Mouse (Mus musculus) kidney, adult 2 months (tissue): ENCODE measurements around the gene Strap.

Experiments
- CTCF ChIP-seq: fragments of 200-500 bp; conservative IDR thresholded peaks from 2 replicates; pipeline ENCODE4 v1.5.1; 2011; ENCODE audit warnings: low read depth, mild to moderate bottlenecking, control low read depth, low read length, moderate library complexity, mixed read lengths; ENCODE audit not compliant: insufficient read depth, insufficient read length
- POLR2A ChIP-seq: fragments of 200-500 bp; IDR thresholded peaks from one replicate; pipeline ENCODE4 v1.6.1; 2011; ENCODE audit warnings: low read depth, low read length, control low read depth

DNA sequence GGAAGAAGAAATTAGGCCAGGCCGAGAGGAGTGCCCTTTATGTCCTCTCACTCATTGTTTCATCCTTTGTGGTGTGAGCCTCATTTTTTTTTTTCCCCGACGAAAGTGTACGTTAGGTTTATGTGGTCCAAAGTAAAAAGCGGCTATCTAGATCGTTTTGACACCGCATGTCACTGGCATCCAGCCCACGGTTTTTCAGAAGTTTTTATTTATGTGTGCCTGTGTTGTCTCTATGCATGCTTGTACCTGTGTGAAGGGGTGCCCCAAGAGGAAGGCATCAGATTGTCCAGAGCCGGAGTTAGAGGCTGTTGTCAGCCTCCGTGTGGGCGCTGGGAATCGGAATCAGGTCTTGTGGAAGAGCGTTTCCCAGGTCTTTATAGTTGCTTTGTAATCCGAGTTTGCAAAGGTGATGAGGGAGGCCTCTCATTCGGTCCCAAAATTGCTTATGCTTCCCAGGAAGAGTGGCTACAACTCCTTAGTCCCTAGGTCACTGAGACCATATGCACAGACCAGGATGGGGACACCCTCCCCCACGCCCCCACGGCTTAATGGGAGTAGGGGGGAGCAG lies 877 bp downstream of the Strap start:
- TF ChIP-seq CTCF: no peak
- no peak for TF ChIP-seq POLR2A
